Mouse (Mus musculus) heart, adult 2 months (tissue): Measurements from ENCODE around the gene Grin3b. TPM values are rescaled to one million over a fixed set of nuclear protein-coding genes. Genes with fewer than 3 reads are reported as not detected.

Source experiments
- DNase-seq, 2 experiments: peaks; one replicate each; pipeline ENCODE4 v3.0.0; 2021
- H3K27ac ChIP-seq: fragments of 200-600 bp; 2 replicates; pipeline ENCODE4 v1.8.1; 2022
- H3K27me3 ChIP-seq: fragments of 200-500 bp; 2 replicates; pipeline ENCODE4 v1.6.1; 2012; ENCODE audit warnings: mild to moderate bottlenecking, low read length, inconsistent platforms, mixed read lengths; ENCODE audit not compliant: control insufficient read depth, insufficient read depth
- H3K36me3 ChIP-seq: fragments of 200-500 bp; 2 replicates; pipeline ENCODE4 v1.6.1; 2012; ENCODE audit warnings: low read length, inconsistent platforms; ENCODE audit not compliant: control insufficient read depth, insufficient read depth
- H3K4me1 ChIP-seq: fragments of 200-500 bp; 2 replicates; pipeline ENCODE4 v1.6.1; 2011; ENCODE audit warnings: low read length; ENCODE audit not compliant: control insufficient read depth, insufficient read depth
- H3K4me3 ChIP-seq: fragments of 200-600 bp; 2 replicates; pipeline ENCODE4 v1.8.1; 2022
- H3K79me2 ChIP-seq: fragments of 200-500 bp; replicated peaks from 2 replicates; pipeline ENCODE4 v1.6.1; 2012; ENCODE audit warnings: mild to moderate bottlenecking, inconsistent platforms, low read length, moderate library complexity, mixed read lengths; ENCODE audit not compliant: control insufficient read depth, insufficient read depth
- H3K9ac ChIP-seq: fragments of 200-500 bp; 2 replicates; pipeline ENCODE4 v1.6.1; 2012; ENCODE audit warnings: low read depth, mild to moderate bottlenecking, control low read depth, inconsistent platforms, low read length, mixed read lengths
- CTCF ChIP-seq: fragments of 200-600 bp; IDR thresholded peaks from 2 replicates; pipeline ENCODE4 v1.8.1; 2022; ENCODE audit warnings: antibody characterized with exemption, mild to moderate bottlenecking, moderate library complexity
- EP300 ChIP-seq: fragments of 200-500 bp; IDR thresholded peaks from 2 replicates; pipeline ENCODE4 v1.6.1; 2011; ENCODE audit warnings: low read depth, low read length, control low read depth; ENCODE audit not compliant: insufficient read depth
- POLR2A ChIP-seq: fragments of 200-500 bp; IDR thresholded peaks from 2 replicates; pipeline ENCODE4 v1.6.1; 2011; ENCODE audit warnings: mild to moderate bottlenecking, low read depth, low read length, control low read depth; ENCODE audit not compliant: insufficient read depth
- WGBS: fragments of 180-500 bp; shearing (Covaris S2); methylation state at CpG from one replicate; pipeline ENCODE4 v1.1.7; 2018; 5-methylcytosine and 5-hydroxymethylcytosine counted together
- intact Hi-C: fragments of 180-260 bp; cut with DNase I; formaldehyde crosslinking; loops from one replicate; pipeline ENCODE4 v1.15.1; 2025
- polyA plus RNA-seq: library from polyadenylated mRNA; depleted of rRNA; stranded (reverse); fragments of >200 nt; gene quantifications from 2 replicates; pipeline ENCODE4 v1.2.3, GENCODE M21; 2012
- total RNA-seq, 2 experiments: library from RNA; stranded (reverse); gene quantifications; 2 replicates each; pipeline ENCODE4 v1.2.3; 2021

Gene Grin3b
- total and polyA plus RNA-seq, 3 experiments: 0.20 to 0.31 (median 0.29) TPM

- Histone ChIP-seq H3K79me2 (no peaks in the 10 kb centered on the region), H3K27ac (peak overlapping the region; percentile 53; the same call in 1 of the 2 replicates), H3K9ac (no peak overlapping the region), H3K36me3 (no peaks in the 10 kb centered on the region), H3K4me3 (no peak overlapping the region), H3K4me1 (peaks cover 31% of the 10 kb centered on the region), H3K27me3 (no peaks in the 10 kb centered on the region)
- intact Hi-C loops: no loop called here
- no peak for TF ChIP-seq CTCF
- peak; percentile 99 for TF ChIP-seq EP300
- DNase-seq: peak; percentile 89 to 92
- WGBS: 13% methylated on average over 13 of the region's 13 CpGs
Measured at GRCm38 (mm10) chr10:79934272-79934721, 36.2 kb upstream of the Grin3b start.

GRCm38 (mm10) chr10:79934794-79935569, 35.5 kb upstream of the Grin3b start:
- WGBS: 83% methylated on average over 16 of the region's 16 CpGs
- H3K4me3 ChIP-seq: no peak overlapping the region
- no peak overlapping the region for H3K27ac ChIP-seq
- no peak overlapping the region for H3K9ac ChIP-seq
- H3K36me3 ChIP-seq: no peaks in the 10 kb centered on the region
- DNase-seq: no peak
- peaks cover 31% of the 10 kb centered on the region for H3K4me1 ChIP-seq
- H3K79me2 ChIP-seq: no peaks in the 10 kb centered on the region
- H3K27me3 ChIP-seq: no peaks in the 10 kb centered on the region
- intact Hi-C loops: no loop called here
- TF ChIP-seq EP300: no peak
- TF ChIP-seq CTCF: no peak
- TF ChIP-seq POLR2A: no peak

GRCm38 (mm10) chr10:79936284-79936910, 34.1 kb upstream of the Grin3b start:
- H3K9ac ChIP-seq: no peak overlapping the region
- peak overlapping the region; percentile 23; the same call in 1 of the 2 replicates for H3K4me3 ChIP-seq
- no peaks in the 10 kb centered on the region for H3K79me2 ChIP-seq
- peaks cover 31% of the 10 kb centered on the region for H3K4me1 ChIP-seq
- intact Hi-C loops: no loop called here
- TF ChIP-seq POLR2A (no peak), CTCF (no peak), EP300 (no peak)
- no peaks in the 10 kb centered on the region for H3K36me3 ChIP-seq
- no peaks in the 10 kb centered on the region for H3K27me3 ChIP-seq
- H3K27ac ChIP-seq: peak overlapping the region; percentile 43
- 24% methylated on average over 10 of the region's 10 CpGs for WGBS
- DNase-seq: no peak

- WGBS: 9% methylated on average over 27 of the region's 27 CpGs
- H3K4me3 ChIP-seq: peak overlapping the region; percentile 23; the same call in 1 of the 2 replicates
Measured at GRCm38 (mm10) chr10:79936911-79937441, 33.5 kb upstream of the Grin3b start.

DNA sequence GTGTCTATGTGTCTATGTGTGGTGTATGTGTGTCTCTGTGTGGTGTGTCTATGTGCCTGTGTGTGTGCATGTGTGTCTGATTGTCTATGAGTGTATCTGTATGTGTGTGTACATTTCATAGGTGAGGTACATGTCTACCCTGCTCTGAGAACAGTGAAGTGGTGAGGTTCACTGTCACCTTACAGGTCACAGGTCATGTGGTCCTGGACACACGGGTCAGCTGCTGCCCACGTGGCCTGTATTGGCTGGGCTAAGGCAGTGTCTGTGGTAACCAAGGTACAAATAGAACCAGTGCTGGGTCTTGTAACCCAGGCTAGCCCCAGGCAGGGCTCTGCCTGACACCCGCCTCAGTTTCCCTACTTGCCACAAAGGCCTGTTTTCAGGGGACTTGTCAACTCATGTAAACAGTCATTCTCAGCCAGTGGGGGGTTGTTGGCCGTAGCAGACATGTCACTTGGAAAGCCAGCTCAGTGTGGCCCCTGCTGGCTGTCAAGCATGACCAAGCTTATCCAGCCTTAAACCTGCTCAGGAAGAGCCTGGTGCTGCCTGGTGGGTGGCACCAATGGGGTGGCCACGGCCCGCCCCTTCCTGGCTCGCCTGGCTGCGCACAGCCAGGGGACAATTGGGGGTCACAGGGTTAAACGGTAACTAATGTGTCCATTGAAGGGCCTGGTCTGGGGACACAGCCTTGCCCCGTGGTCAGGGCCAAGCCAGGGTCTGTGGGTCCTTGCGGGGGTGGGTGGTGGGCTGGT, 32.6 kb upstream of the Grin3b start:
- Histone ChIP-seq H3K36me3 (no peaks in the 10 kb centered on the region), H3K9ac (no peak overlapping the region), H3K27ac (no peak overlapping the region), H3K4me1 (peaks cover 24% of the 10 kb centered on the region), H3K79me2 (no peaks in the 10 kb centered on the region), H3K4me3 (no peak overlapping the region), H3K27me3 (no peaks in the 10 kb centered on the region)
- DNase-seq: no peak
- TF ChIP-seq EP300 (no peak), CTCF (no peak), POLR2A (no peak)
- WGBS: 85% methylated on average over 11 of the region's 11 CpGs
- intact Hi-C loops: no loop called here

More at GRCm38 (mm10) chr10:79936911-79937441, 33.5 kb upstream of the Grin3b start:
- intact Hi-C loops: no loop called here
- TF ChIP-seq CTCF (no peak), POLR2A (no peak), EP300 (0 out of 2 replicates have a peak, but pooled peaks have one; percentile 10)
- no peaks in the 10 kb centered on the region for H3K27me3 ChIP-seq
- no peaks in the 10 kb centered on the region for H3K36me3 ChIP-seq
- peak; percentile 82 to 90 for DNase-seq
- peak overlapping the region; percentile 43 for H3K27ac ChIP-seq
- no peak overlapping the region for H3K9ac ChIP-seq
- peaks cover 31% of the 10 kb centered on the region for H3K4me1 ChIP-seq
- H3K79me2 ChIP-seq: no peaks in the 10 kb centered on the region
